Mouse (Mus musculus) kidney, postnatal 0 days (tissue): ENCODE data around the gene Stard7. TPM values are rescaled to one million over a fixed set of nuclear protein-coding genes. Genes with fewer than 3 reads are reported as not detected.

Experiments used
- ATAC-seq: fragments of 200-750 bp; cut with Nextera tagmentation; replicated peaks from 2 replicates; pipeline ENCODE4 v1.8.0; 2017; ENCODE audit warnings: low read depth, moderate number of reproducible peaks, moderate TSS enrichment, moderate library complexity; ENCODE audit not compliant: low FRiP score
- DNase-seq: peaks from one replicate; pipeline ENCODE4 v3.0.0-alpha.2; 2016; ENCODE audit warnings: low spot score
- H3K27ac ChIP-seq: fragments of 300-500 bp; sonication (generic); 2 replicates; pipeline ENCODE4 v1.5.1; 2014; ENCODE audit warnings: mild to moderate bottlenecking
- H3K27me3 ChIP-seq: fragments of 300-500 bp; sonication (generic); 2 replicates; pipeline ENCODE4 v1.6.1; 2014; ENCODE audit warnings: low read length, mixed read lengths; ENCODE audit not compliant: insufficient read depth
- H3K36me3 ChIP-seq: fragments of 300-500 bp; sonication (generic); 2 replicates; pipeline ENCODE4 v1.6.1; 2014; ENCODE audit warnings: low read length, mixed read lengths; ENCODE audit not compliant: insufficient read depth
- H3K4me1 ChIP-seq: fragments of 300-500 bp; sonication (generic); replicated peaks from 2 replicates; pipeline ENCODE4 v1.6.1; 2014; ENCODE audit warnings: antibody characterized with exemption, low read length, mixed read lengths; ENCODE audit not compliant: insufficient read depth
- H3K4me2 ChIP-seq: fragments of 300-500 bp; sonication (generic); 2 replicates; pipeline ENCODE4 v1.6.1; 2014; ENCODE audit warnings: mild to moderate bottlenecking, low read length, moderate library complexity, mixed read lengths
- H3K4me3 ChIP-seq: fragments of 300-500 bp; sonication (generic); replicated peaks from 2 replicates; pipeline ENCODE4 v1.5.1; 2014; ENCODE audit warnings: low read depth, low read length
- H3K9ac ChIP-seq: fragments of 300-500 bp; sonication (generic); 2 replicates; pipeline ENCODE4 v1.6.1; 2014; ENCODE audit warnings: low read depth, low read length
- H3K9me3 ChIP-seq: fragments of 300-500 bp; sonication (generic); replicated peaks from 2 replicates; pipeline ENCODE4 v1.6.1; 2016; ENCODE audit warnings: low read length, inconsistent platforms, mixed read lengths
- CTCF ChIP-seq: IDR thresholded peaks from 2 replicates; pipeline ENCODE4 v1.5.1; 2016; ENCODE audit warnings: antibody characterized with exemption, low read depth, mild to moderate bottlenecking, moderate library complexity
- WGBS: fragments of 180-500 bp; shearing (Covaris S2); extraction: QIAGEN DNeasy Blood & Tissue Kit; methylation state at CpG from one replicate; pipeline ENCODE4 v1.1.7; 2014; 5-methylcytosine and 5-hydroxymethylcytosine counted together
- polyA plus RNA-seq: library from polyadenylated mRNA; unstranded; fragments of >200 nt; fragmentation: Nextera tagmentation; extraction: Ambion mirVana; gene quantifications from 2 replicates; pipeline ENCODE4 v1.2.1, GENCODE M21; 2015

Gene Stard7
- polyA plus RNA-seq, 1 experiment from 2014 or later, result 86.5 TPM

DNA sequence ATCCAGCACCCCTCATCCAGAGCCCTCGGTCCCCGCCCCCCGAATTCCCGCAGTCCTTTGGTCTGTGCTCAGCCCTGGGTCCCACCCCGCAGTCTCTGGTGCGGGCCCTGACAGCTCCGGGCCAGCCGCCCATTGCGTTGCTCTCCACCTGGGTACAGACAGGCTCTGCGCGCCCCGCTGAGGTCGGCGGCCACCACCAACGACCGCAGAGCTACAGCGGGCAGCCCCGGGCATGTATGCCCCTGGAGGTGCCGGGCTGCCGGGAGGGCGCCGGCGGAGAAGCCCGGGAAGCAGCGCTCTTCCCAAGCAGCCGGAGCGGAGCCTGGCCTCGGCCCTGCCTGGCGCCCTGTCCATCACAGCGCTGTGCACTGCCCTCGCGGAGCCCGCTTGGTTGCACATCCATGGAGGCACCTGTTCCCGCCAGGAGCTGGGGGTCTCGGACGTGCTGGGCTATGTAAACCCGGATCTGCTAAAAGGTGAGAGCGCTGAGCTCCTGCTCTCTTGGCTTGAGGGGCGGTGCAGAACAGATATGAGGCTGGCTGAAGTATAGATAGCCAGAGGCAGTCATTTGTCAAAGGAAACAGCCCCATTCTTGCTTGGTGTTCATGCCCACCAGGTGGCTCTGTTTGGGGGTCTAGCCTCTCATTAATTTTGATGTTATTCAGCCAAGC is 21.5 kb upstream of the Stard7 start:
- TF ChIP-seq CTCF, result peak; percentile 63
- peak overlapping the region; percentile 81 for H3K9ac ChIP-seq
- H3K9me3 ChIP-seq, result no peaks in the 10 kb centered on the region
- peak overlapping the region; percentile 87 for H3K4me2 ChIP-seq
- peaks cover 18% of the 10 kb centered on the region for H3K4me1 ChIP-seq
- WGBS, result under 1% methylated on average over 39 of the region's 39 CpGs
- DNase-seq (peak; percentile 63), ATAC-seq (peak; percentile 44)
- H3K36me3 ChIP-seq, result peaks cover 15% of the 10 kb centered on the region
- peak overlapping the region; percentile 70 for H3K4me3 ChIP-seq
- H3K27me3 ChIP-seq, result no peaks in the 10 kb centered on the region
- peak overlapping the region; percentile 86 for H3K27ac ChIP-seq

DNA sequence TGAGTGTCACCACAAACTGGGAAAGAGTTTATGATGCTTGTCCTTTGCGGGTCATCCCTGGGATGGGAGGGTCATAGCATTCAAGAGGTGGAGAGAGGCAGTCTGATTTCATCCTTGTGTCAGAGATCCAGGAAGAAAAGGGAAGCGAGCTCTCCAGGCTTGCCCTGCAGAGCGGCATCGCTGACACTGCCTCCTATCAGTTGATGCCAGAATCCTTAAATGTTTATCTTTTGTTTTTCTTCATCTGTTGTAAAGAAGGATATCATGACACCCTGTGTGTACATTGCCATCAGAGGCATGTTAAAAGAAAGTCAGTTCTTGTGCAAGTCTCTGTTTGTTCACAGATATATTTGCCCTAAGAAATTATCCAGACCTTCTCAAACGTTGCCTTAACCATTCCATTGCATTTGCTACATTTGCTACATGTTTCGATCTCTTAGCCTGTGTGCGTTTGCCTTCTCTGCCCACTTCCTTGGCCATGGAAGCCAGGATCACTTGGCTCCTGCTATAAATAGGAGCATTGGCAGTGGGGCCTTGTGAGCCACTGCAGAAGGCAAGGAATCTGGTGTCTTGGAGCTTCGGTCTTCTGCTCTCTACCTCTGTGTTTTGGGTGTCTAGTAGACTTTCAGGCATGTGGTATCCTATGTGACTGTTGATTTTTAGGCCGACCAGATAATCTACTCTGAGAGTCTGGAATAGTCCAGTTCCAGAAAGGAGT is 19.6 kb upstream of the Stard7 start:
- 79% methylated on average over 9 of the region's 9 CpGs for WGBS
- H3K9ac ChIP-seq, result no peak overlapping the region

DNA sequence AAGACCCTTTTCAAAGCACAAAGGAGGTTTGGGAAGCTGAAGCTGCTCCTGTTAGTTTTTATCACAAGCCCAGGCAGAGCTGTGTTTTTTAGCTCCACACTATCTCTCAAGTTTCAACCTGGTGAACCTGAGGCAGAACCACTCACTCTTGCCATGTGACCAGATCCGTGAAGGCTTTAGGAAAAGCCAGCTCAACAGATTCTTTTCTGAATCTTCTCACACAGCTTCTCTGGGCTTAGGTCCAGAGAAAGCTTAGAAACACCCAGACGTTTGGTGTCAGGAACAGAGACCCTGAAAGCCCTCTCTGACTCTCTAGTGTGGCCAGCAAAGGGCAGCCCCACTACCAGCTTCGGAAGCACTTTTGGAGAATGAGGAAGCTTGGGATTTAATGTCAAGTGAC is 18.6 kb upstream of the Stard7 start:
- Histone ChIP-seq H3K4me2 (no peak overlapping the region), H3K9ac (no peak overlapping the region), H3K4me1 (peaks cover 18% of the 10 kb centered on the region), H3K4me3 (no peak overlapping the region), H3K27me3 (no peaks in the 10 kb centered on the region), H3K27ac (peak overlapping the region; percentile 54; the same call in 1 of the 2 replicates), H3K36me3 (no peaks in the 10 kb centered on the region), H3K9me3 (no peaks in the 10 kb centered on the region)
- no peak for TF ChIP-seq CTCF
- 52% methylated on average over 3 of the region's 3 CpGs for WGBS
- ATAC-seq, result no peak
- no peak for DNase-seq

More for the DNA sequence above, 19.6 kb upstream of the Stard7 start:
- TF ChIP-seq CTCF, result no peak
- ATAC-seq (no peak), DNase-seq (no peak)
- Histone ChIP-seq H3K9me3 (no peaks in the 10 kb centered on the region), H3K4me3 (no peak overlapping the region), H3K4me1 (peaks cover 18% of the 10 kb centered on the region), H3K4me2 (no peak overlapping the region), H3K27ac (no peak overlapping the region), H3K36me3 (0 out of 2 replicates have a peak, but pooled peaks cover 4% of the 10 kb centered on the region), H3K27me3 (no peaks in the 10 kb centered on the region)

DNA sequence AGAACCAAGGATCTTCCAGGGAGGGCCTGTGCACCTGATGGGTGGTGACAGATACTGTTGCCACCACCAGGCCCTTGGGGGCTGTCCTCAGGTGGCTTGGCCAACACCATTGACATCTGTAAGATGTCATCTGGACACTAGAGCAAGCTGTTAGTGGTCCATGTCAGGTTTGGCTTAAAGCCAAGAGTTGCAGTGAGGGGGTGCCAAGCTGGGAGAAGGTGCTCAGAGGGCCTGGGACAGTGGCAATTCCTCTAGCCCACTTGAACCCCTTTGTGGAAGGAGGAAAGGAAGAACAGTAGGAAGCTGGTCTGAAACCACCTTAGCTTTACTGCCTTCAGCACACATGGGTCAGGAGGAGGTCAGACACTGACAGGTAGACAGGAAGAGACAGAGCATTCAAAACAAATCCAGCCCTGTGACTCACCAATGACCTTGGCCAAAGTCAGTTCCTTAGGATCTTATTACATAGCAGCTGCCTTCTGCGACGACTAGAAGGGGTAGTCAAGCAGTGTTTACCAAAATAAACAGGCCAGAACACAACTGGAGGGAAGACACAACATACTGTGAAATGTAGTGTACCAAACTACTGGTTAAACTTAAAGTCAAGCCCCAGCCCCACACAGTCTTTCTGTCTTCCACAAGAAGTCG is 18.0 kb upstream of the Stard7 start:
- H3K27me3 ChIP-seq, result no peaks in the 10 kb centered on the region
- no peak overlapping the region for H3K9ac ChIP-seq
- no peak for TF ChIP-seq CTCF
- DNase-seq, result peak; percentile 32
- no peak overlapping the region for H3K4me3 ChIP-seq
- peak overlapping the region; percentile 54; the same call in 1 of the 2 replicates for H3K27ac ChIP-seq
- H3K36me3 ChIP-seq, result peaks cover 3% of the 10 kb centered on the region; the same call in 1 of the 2 replicates
- H3K4me2 ChIP-seq, result no peak overlapping the region
- H3K4me1 ChIP-seq, result peaks cover 18% of the 10 kb centered on the region
- WGBS, result 15% methylated on average over 3 of the region's 3 CpGs
- no peak for ATAC-seq
- no peaks in the 10 kb centered on the region for H3K9me3 ChIP-seq

DNA sequence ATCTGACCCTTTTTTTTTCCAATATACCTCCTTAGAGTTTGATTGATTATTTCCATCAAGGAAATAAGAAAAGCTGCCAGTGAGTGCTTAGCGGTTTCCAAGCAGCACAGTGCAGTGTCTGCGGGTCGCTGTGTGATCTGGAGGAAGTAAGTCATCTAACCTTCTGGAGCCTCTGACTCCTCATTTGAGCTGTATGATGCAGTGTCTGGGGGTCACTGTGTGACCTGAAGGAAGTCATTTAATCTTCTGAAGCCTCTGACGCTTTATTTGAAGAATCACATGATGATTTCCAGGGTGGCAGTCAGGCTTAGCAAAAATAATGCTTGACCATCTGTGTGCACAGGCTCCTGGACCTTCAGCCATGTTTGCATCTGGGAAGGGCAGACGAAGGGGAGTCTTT is 17.2 kb upstream of the Stard7 start:
- Histone ChIP-seq H3K4me1 (peaks cover 18% of the 10 kb centered on the region), H3K27ac (peak overlapping the region; percentile 48; the same call in 1 of the 2 replicates), H3K9ac (0 out of 2 replicates have a peak overlapping the region, but pooled peaks have one; percentile 9), H3K9me3 (no peaks in the 10 kb centered on the region), H3K27me3 (no peaks in the 10 kb centered on the region), H3K4me3 (no peak overlapping the region), H3K36me3 (peaks cover 11% of the 10 kb centered on the region), H3K4me2 (no peak overlapping the region)
- TF ChIP-seq CTCF, result no peak
- 32% methylated on average over 5 of the region's 5 CpGs for WGBS
- no peak for DNase-seq
- ATAC-seq, result no peak

DNA sequence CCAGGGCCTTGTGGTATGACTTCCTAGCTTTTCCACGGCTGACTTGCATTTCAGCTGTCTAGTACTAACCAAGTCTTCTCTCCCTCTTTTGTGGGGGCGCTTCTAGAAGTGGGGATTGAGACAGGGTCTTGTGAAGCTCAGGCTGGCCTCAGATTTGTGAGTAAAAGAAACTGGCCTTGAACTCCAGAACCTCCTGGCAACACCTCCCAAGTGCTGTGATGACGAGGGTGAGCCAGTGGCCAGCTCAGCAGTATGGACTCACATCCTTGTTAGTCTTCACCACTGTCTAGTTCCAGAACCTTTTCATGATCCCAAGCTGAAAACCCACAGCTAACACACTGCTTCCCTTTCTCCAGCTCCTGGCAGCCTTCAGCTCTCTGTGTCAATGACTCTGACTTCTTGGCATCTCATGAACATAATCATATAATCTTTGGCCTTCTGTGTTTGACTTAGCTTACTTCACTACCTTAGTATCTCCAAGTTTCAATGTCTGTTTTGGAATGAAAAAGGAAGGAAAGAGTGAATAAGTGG is 15.3 kb upstream of the Stard7 start:
- ATAC-seq (no peak), DNase-seq (no peak)
- Histone ChIP-seq H3K4me2 (no peak overlapping the region), H3K4me1 (peaks cover 10% of the 10 kb centered on the region), H3K27me3 (no peaks in the 10 kb centered on the region), H3K36me3 (peaks cover 25% of the 10 kb centered on the region), H3K9ac (no peak overlapping the region), H3K27ac (no peak overlapping the region), H3K9me3 (no peaks in the 10 kb centered on the region), H3K4me3 (no peak overlapping the region)
- no peak for TF ChIP-seq CTCF
- WGBS, result 81% methylated on average over 3 of the region's 3 CpGs
